Mouse (Mus musculus) ovary, postnatal 14 days (tissue): ENCODE data around the gene Edc4.

Experiments
- DNase-seq: peaks from one replicate; pipeline ENCODE4 v3.0.0; 2022; ENCODE audit warnings: low spot score

Edc4 gene

GRCm38 (mm10) chr8:105942542-105942941, 61.9 kb downstream of the Edc4 start:
- DNase-seq = no peak

DNA sequence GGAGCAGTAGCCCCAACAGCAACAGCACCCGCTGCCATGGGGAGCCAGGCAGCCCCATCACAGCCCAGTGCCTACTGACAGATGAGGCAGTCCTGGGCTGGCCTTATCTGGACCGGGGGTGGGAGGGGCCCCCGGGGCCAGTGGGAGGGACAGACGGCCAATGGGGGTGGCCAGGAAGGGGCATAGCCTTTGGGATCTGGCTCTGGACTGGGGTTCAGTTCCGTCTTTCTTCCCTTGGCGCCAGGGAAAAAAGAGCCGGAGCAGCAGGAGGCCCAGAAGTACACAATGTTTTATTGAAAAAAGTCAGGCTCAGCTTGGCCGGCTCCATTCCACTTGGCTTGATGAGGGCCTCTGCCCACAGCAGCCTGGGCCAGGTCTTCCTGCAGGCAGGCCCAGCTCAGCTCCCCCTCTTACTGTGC, 62.6 kb downstream of the Edc4 start, which contains the start of gene Lcat:
Gene Lcat, minus strand, starts transcription at position 62 of the 419 bp plus-strand sequence.
- no peak for DNase-seq
